Mouse (Mus musculus) midbrain, embryonic 15.5 days (tissue): ENCODE measurements around the gene Nos2. TPM values are rescaled to one million over a fixed set of nuclear protein-coding genes. Genes with fewer than 3 reads are reported as not detected.

Experiments
- ATAC-seq: fragments of 200-750 bp; cut with Nextera tagmentation; replicated peaks from 2 replicates; pipeline ENCODE4 v1.8.0; 2017; ENCODE audit warnings: moderate TSS enrichment
- H3K27ac ChIP-seq: fragments of 300-500 bp; sonication (generic); 2 replicates; pipeline ENCODE4 v1.5.1; 2015; ENCODE audit warnings: mild to moderate bottlenecking, inconsistent platforms
- H3K27me3 ChIP-seq: fragments of 300-500 bp; sonication (generic); replicated peaks from 2 replicates; pipeline ENCODE4 v1.6.1; 2015; ENCODE audit warnings: inconsistent platforms
- H3K36me3 ChIP-seq: fragments of 300-500 bp; sonication (generic); replicated peaks from 2 replicates; pipeline ENCODE4 v1.6.1; 2015; ENCODE audit warnings: inconsistent platforms
- H3K4me1 ChIP-seq: fragments of 300-500 bp; sonication (generic); 2 replicates; pipeline ENCODE4 v1.6.1; 2015; ENCODE audit warnings: inconsistent platforms
- H3K4me2 ChIP-seq: fragments of 300-500 bp; sonication (generic); 2 replicates; pipeline ENCODE4 v1.6.1; 2015; ENCODE audit warnings: inconsistent platforms, mild to moderate bottlenecking, moderate library complexity
- H3K4me3 ChIP-seq: fragments of 300-500 bp; sonication (generic); 2 replicates; pipeline ENCODE4 v1.5.1; 2015; ENCODE audit warnings: mild to moderate bottlenecking, inconsistent platforms
- H3K9ac ChIP-seq: fragments of 300-500 bp; sonication (generic); 2 replicates; pipeline ENCODE4 v1.6.1; 2015; ENCODE audit warnings: mild to moderate bottlenecking, inconsistent platforms
- H3K9me3 ChIP-seq: fragments of 300-500 bp; sonication (generic); 2 replicates; pipeline ENCODE4 v1.6.1; 2016; ENCODE audit warnings: inconsistent platforms
- WGBS: fragments of 180-500 bp; shearing (Covaris S2); methylation state at CpG from one replicate; pipeline ENCODE4 v1.1.7; 2015; ENCODE audit warnings: mixed read lengths; 5-methylcytosine and 5-hydroxymethylcytosine counted together
- polyA plus RNA-seq: library from polyadenylated mRNA; unstranded; fragments of >200 nt; fragmentation: Nextera tagmentation; extraction: Ambion mirVana; gene quantifications from 2 replicates; pipeline ENCODE4 v1.2.1, GENCODE M21; 2015

Nos2 gene
- polyA plus RNA-seq, 1 experiment from 2014 or later, result 1.6 TPM

- H3K27me3 ChIP-seq, result peaks cover 40% of the 10 kb centered on the region
- H3K36me3 ChIP-seq, result no peaks in the 10 kb centered on the region
- no peak overlapping the region for H3K4me3 ChIP-seq
- no peaks in the 10 kb centered on the region for H3K9me3 ChIP-seq
- peaks cover 8% of the 10 kb centered on the region for H3K4me1 ChIP-seq
- H3K9ac ChIP-seq, result no peak overlapping the region
- ATAC-seq, result no peak
- H3K27ac ChIP-seq, result no peak overlapping the region
- 13% methylated on average over 9 of the region's 9 CpGs for WGBS
- no peak overlapping the region for H3K4me2 ChIP-seq
Measured at GRCm38 (mm10) chr11:78924111-78924510, 3.5 kb downstream of the Nos2 start.

- Histone ChIP-seq H3K4me1 (peaks cover 8% of the 10 kb centered on the region), H3K27me3 (peaks cover 40% of the 10 kb centered on the region), H3K4me3 (peak overlapping the region; percentile 34), H3K9ac (peak overlapping the region; percentile 10; the same call in 1 of the 2 replicates), H3K9me3 (no peaks in the 10 kb centered on the region), H3K4me2 (peak overlapping the region; percentile 57), H3K36me3 (no peaks in the 10 kb centered on the region), H3K27ac (no peak overlapping the region)
- whole genome bisulfite sequencing, result under 1% methylated on average over 37 of the region's 37 CpGs
- no peak for ATAC-seq
Measured at GRCm38 (mm10) chr11:78924916-78925315, 4.3 kb downstream of the Nos2 start.

- 56% methylated on average over 5 of the region's 5 CpGs for WGBS
- ATAC-seq, result no peak
- no peaks in the 10 kb centered on the region for H3K36me3 ChIP-seq
Measured at GRCm38 (mm10) chr11:78929345-78929744, 8.8 kb downstream of the Nos2 start.

GRCm38 (mm10) chr11:78934307-78934706, 13.7 kb downstream of the Nos2 start:
- Histone ChIP-seq H3K4me2 (no peak overlapping the region), H3K4me1 (no peaks in the 10 kb centered on the region), H3K4me3 (no peak overlapping the region), H3K9ac (no peak overlapping the region), H3K27me3 (no peaks in the 10 kb centered on the region), H3K27ac (no peak overlapping the region), H3K9me3 (no peaks in the 10 kb centered on the region), H3K36me3 (no peaks in the 10 kb centered on the region)
- WGBS, result 87% methylated on average over 7 of the region's 7 CpGs
- no peak for ATAC-seq

More at GRCm38 (mm10) chr11:78929345-78929744, 8.8 kb downstream of the Nos2 start:
- no peak overlapping the region for H3K9ac ChIP-seq
- H3K4me3 ChIP-seq, result no peak overlapping the region
- H3K27ac ChIP-seq, result no peak overlapping the region
- H3K27me3 ChIP-seq, result peaks cover 26% of the 10 kb centered on the region
- H3K9me3 ChIP-seq, result no peaks in the 10 kb centered on the region
- no peak overlapping the region for H3K4me2 ChIP-seq
- H3K4me1 ChIP-seq, result peaks cover 8% of the 10 kb centered on the region

- no peak overlapping the region for H3K4me2 ChIP-seq
- no peak for ATAC-seq
- H3K9me3 ChIP-seq, result no peaks in the 10 kb centered on the region
- no peaks in the 10 kb centered on the region for H3K27me3 ChIP-seq
- no peaks in the 10 kb centered on the region for H3K4me1 ChIP-seq
- H3K36me3 ChIP-seq, result no peaks in the 10 kb centered on the region
- H3K9ac ChIP-seq, result no peak overlapping the region
- H3K4me3 ChIP-seq, result no peak overlapping the region
- H3K27ac ChIP-seq, result no peak overlapping the region
- WGBS, result 81% methylated on average over 4 of the region's 4 CpGs
Measured at GRCm38 (mm10) chr11:78934727-78935126, 14.1 kb downstream of the Nos2 start.

GRCm38 (mm10) chr11:78935178-78935577, 14.6 kb downstream of the Nos2 start:
- WGBS, result 81% methylated on average over 6 of the region's 6 CpGs
- ATAC-seq, result no peak

GRCm38 (mm10) chr11:78943083-78943482, 22.5 kb downstream of the Nos2 start:
- Histone ChIP-seq H3K27ac (no peak overlapping the region), H3K27me3 (no peaks in the 10 kb centered on the region), H3K9me3 (no peaks in the 10 kb centered on the region), H3K4me2 (no peak overlapping the region), H3K4me1 (no peaks in the 10 kb centered on the region), H3K4me3 (no peak overlapping the region), H3K9ac (no peak overlapping the region), H3K36me3 (no peaks in the 10 kb centered on the region)
- no peak for ATAC-seq
- WGBS, result 86% methylated on average over 1 of the region's 1 CpGs

More at GRCm38 (mm10) chr11:78935178-78935577, 14.6 kb downstream of the Nos2 start:
- Histone ChIP-seq H3K27ac (no peak overlapping the region), H3K27me3 (no peaks in the 10 kb centered on the region), H3K4me3 (no peak overlapping the region), H3K4me1 (no peaks in the 10 kb centered on the region), H3K9ac (no peak overlapping the region), H3K4me2 (no peak overlapping the region), H3K36me3 (no peaks in the 10 kb centered on the region), H3K9me3 (no peaks in the 10 kb centered on the region)

GRCm38 (mm10) chr11:78950365-78950764, 29.8 kb downstream of the Nos2 start:
- no peak overlapping the region for H3K9ac ChIP-seq
- no peak overlapping the region for H3K4me2 ChIP-seq
- ATAC-seq, result no peak
- H3K4me1 ChIP-seq, result peaks cover 5% of the 10 kb centered on the region; the same call in 1 of the 2 replicates
- H3K27ac ChIP-seq, result no peak overlapping the region
- WGBS, result 84% methylated on average over 8 of the region's 8 CpGs
- H3K27me3 ChIP-seq, result peaks cover 7% of the 10 kb centered on the region
- no peak overlapping the region for H3K4me3 ChIP-seq
- H3K36me3 ChIP-seq, result no peaks in the 10 kb centered on the region
- H3K9me3 ChIP-seq, result no peaks in the 10 kb centered on the region

- no peak for ATAC-seq
- peak overlapping the region; percentile 48 for H3K4me2 ChIP-seq
- H3K4me1 ChIP-seq, result peaks cover 5% of the 10 kb centered on the region; the same call in 1 of the 2 replicates
- H3K27me3 ChIP-seq, result peaks cover 7% of the 10 kb centered on the region
- H3K27ac ChIP-seq, result no peak overlapping the region
- H3K9ac ChIP-seq, result no peak overlapping the region
- WGBS, result 7% methylated on average over 17 of the region's 17 CpGs
- H3K9me3 ChIP-seq, result no peaks in the 10 kb centered on the region
- H3K36me3 ChIP-seq, result no peaks in the 10 kb centered on the region
- peak overlapping the region; percentile 15; the same call in 1 of the 2 replicates for H3K4me3 ChIP-seq
Measured at GRCm38 (mm10) chr11:78952467-78952866, 31.9 kb downstream of the Nos2 start.

GRCm38 (mm10) chr11:78956260-78956659, 35.7 kb downstream of the Nos2 start:
- 10% methylated on average over 7 of the region's 7 CpGs for WGBS
- no peaks in the 10 kb centered on the region for H3K9me3 ChIP-seq
- H3K9ac ChIP-seq, result no peak overlapping the region
- no peak overlapping the region for H3K27ac ChIP-seq
- H3K27me3 ChIP-seq, result peaks cover 7% of the 10 kb centered on the region
- no peak overlapping the region for H3K4me2 ChIP-seq
- H3K4me1 ChIP-seq, result peaks cover 5% of the 10 kb centered on the region; the same call in 1 of the 2 replicates
- no peak for ATAC-seq
- no peaks in the 10 kb centered on the region for H3K36me3 ChIP-seq
- no peak overlapping the region for H3K4me3 ChIP-seq

- ATAC-seq, result no peak
- Histone ChIP-seq H3K4me2 (no peak overlapping the region), H3K9ac (no peak overlapping the region), H3K4me1 (no peaks in the 10 kb centered on the region), H3K9me3 (no peaks in the 10 kb centered on the region), H3K27me3 (no peaks in the 10 kb centered on the region), H3K4me3 (no peak overlapping the region), H3K27ac (no peak overlapping the region), H3K36me3 (no peaks in the 10 kb centered on the region)
- 79% methylated on average over 8 of the region's 8 CpGs for WGBS
Measured at GRCm38 (mm10) chr11:78959367-78959766, 38.8 kb downstream of the Nos2 start.

GRCm38 (mm10) chr11:78959841-78960520, 39.4 kb downstream of the Nos2 start:
- Histone ChIP-seq H3K4me3 (no peak overlapping the region), H3K36me3 (no peaks in the 10 kb centered on the region), H3K4me2 (no peak overlapping the region), H3K9me3 (no peaks in the 10 kb centered on the region), H3K4me1 (no peaks in the 10 kb centered on the region), H3K9ac (no peak overlapping the region), H3K27me3 (no peaks in the 10 kb centered on the region), H3K27ac (no peak overlapping the region)
- WGBS, result 62% methylated on average over 5 of the region's 5 CpGs
- no peak for ATAC-seq

- 81% methylated on average over 5 of the region's 5 CpGs for WGBS
- ATAC-seq, result no peak
Measured at GRCm38 (mm10) chr11:78961221-78961620, 40.6 kb downstream of the Nos2 start.

More at GRCm38 (mm10) chr11:78961221-78961620, 40.6 kb downstream of the Nos2 start:
- Histone ChIP-seq H3K4me1 (no peaks in the 10 kb centered on the region), H3K4me3 (no peak overlapping the region), H3K9ac (no peak overlapping the region), H3K27me3 (no peaks in the 10 kb centered on the region), H3K27ac (no peak overlapping the region), H3K36me3 (no peaks in the 10 kb centered on the region), H3K4me2 (no peak overlapping the region), H3K9me3 (no peaks in the 10 kb centered on the region)
